Mouse (Mus musculus): ENCODE measurements around the gene Msmp. TPM values are rescaled to one million over a fixed set of nuclear protein-coding genes. Genes with fewer than 3 reads are reported as not detected.
"Not testable (repeated sequence)": the region's sequence is repeated elsewhere in the genome, so short reads cannot be mapped to it uniquely, and the experiment has no call there.

Msmp gene
- total RNA-seq, 4 experiments from 2014 or later, result not detected

DNA sequence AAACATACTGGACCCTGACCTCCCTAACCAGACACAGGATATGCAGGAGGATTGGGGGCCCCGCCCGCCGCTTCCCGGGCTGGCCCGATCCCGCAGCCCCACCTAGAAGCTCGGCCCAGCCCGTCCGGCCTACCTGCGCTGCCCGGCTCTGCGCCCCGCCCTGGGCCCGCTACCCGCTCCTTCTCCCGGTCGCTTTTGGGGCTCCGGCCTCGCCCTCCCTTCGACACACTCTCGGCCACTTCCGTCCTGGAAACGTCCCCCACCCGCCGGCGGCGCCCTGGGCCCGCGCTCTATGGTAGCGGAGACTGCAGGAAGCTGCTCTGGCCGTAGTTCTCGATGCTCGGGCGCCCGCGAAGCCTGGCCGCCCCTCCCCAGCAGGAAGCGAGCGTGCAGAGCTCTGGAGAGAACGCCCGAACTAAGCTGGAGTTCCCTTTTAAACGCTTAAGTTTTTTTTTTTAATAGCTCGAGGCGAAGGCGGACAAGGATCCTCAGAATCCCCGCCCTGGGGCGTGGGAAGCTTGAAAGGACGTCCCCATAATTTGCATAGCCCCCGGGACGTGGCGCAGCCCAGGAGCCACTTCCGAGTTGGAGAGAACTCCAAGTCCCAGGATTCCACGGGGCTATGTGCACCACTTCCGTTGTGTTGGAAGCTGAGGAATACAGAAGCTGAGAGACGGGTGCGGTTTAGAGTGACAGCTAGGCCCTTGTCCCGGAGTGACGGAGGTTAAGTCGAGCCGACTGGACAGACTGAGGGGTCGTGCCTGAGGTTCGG is 22.1 kb downstream of the Msmp start, which contains the start of the genes Creb3 and Tln1:
Gene Creb3 (plus strand): TSS at position 336 of the 772 bp plus-strand sequence.
Gene Tln1 (minus strand): TSS at position 695 of the 772 bp plus-strand sequence.
- DNase-seq (ENCODE audit: low spot score in 2 of 2), result peak; percentile 91

DNA sequence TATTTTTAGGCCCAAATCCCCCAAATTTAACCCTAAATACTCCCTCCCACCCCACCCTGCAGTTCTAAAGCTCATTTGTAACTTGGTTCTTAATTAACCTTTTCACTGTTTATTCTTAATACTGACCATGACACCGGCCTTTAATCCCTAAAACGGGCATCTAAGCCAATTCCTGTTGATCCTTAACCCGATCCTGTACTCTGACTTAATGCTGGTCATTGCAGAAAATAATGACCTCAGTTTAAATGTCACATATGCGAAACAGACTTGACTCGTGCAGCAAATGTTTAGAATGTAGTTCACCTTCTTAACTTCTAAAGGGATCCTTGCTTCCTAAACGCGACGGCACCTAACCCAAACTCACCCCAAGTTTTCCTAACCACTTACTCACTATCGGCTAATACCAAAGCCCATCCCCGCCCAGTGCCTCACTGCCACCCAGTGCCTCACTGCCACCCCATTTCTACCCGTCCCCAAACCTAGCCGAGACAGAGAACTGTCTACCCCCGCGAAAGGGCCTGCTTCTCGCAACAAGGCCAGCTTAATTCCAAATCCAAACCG is 22.8 kb downstream of the Msmp start:
- no peak for DNase-seq (ENCODE audit: low spot score in 2 of 2)

DNA sequence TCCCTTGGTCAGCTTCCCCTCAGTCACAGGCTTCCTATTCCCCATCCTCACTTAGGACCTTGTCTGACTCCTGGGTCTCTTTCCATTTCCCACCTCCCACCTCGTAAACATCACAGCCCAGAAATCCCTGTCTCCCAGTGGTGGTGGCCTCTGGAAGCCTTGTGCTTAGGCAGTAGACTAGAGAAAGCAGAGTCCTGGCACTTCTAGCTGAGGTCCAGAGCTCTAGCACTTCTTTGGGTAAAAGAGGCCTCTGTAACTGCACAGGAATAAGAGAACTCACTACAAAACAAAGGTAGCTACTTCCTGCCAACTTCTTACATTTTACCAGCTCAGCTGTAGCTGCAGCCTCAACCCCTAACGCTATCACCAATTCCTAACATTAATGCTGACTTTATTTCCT is 23.3 kb downstream of the Msmp start:
- DNase-seq (ENCODE audit: low spot score in 2 of 2), result no peak

DNA sequence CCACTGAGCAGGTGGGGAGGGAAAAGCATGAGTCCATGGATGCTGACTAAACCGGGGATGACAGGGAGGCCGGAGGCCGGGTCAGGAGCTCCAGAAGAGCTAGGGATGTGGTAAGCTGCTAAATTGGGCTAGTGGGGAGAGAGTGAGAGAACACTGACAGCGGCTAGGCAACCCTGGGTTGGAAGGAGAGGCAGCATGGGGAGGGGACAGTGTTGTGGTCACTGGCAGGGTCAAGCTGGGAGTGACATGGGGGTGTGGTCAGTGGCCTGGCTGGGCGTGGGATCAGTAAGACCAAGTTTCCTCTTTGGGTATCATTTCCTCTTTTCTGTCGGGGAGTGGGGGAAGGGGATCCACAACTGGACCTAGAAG is 24.1 kb downstream of the Msmp start:
- DNase-seq (ENCODE audit: low spot score in 2 of 2), result peak; percentile 27 to 32

DNA sequence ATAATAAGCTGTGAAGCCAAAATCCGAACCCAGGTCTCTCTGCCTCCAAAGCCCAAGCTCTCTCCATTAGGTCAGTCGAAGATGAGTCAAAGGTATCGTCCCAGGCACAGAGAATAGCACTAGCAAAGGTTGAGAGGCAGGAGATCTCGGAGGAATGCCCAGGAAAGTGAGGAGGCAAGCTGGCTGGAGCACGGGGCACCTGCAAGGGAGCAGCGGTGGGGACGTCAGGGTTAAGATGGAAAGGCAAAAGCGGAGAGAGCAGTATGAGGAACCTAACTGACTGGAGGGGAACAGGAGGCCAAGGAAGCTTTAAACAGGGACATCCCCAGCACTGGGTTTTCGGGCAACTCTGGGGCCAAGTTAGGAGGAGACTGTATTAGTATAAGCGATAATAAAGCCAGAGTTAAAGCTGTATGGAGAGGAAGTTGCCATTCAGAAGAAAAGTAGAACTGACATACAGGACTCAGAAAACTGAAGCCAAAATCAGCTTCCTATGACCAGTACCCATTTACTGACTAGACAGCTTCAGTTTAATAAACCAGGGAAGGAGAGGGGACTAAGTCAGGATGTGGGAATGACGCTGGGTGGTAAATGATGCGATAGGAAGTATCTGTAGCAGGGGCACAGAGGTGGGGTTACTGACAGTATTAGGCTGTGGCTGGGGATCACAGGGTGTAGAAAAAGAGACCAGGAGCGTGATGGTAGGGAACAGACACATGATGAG is 24.6 kb downstream of the Msmp start:
- DNase-seq (ENCODE audit: low spot score in 2 of 2), result no peak

DNA sequence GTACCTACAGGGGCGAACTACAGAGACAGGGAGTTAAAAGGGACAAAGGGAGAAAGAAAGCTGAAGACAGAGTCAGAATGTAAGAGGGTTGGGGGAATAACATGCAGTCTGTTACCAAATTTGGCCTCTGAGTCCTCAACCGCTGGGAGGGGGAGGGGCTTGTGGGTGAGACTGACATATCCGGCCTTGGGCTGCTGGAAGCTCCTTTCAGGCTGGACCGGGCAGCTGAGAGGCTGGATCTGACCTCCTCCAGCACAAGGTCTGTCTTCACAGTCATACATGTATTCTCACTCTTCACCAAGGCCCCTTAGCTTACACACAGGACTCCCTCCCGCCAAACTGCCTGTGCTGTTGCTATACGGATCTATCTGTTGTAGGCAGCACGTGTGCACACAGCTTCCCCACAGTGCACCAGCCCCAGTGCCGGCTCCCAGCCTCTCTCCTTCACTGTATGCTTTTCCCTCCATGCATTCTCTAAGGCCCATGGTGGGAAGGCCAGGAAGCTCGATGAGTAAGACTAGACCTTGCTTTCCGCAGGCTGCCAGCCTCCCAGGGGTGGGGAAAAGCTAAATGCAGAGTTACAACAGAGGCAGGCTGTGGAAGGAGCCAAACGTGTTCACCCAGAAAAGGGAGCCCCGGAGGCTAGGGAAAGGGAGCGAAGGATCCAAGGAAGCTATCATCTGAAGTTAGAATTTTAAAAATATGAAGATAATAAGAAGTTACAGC is 25.5 kb downstream of the Msmp start:
- peak in 1 of 2 experiments; percentile 24 for DNase-seq (ENCODE audit: low spot score in 2 of 2)

DNA sequence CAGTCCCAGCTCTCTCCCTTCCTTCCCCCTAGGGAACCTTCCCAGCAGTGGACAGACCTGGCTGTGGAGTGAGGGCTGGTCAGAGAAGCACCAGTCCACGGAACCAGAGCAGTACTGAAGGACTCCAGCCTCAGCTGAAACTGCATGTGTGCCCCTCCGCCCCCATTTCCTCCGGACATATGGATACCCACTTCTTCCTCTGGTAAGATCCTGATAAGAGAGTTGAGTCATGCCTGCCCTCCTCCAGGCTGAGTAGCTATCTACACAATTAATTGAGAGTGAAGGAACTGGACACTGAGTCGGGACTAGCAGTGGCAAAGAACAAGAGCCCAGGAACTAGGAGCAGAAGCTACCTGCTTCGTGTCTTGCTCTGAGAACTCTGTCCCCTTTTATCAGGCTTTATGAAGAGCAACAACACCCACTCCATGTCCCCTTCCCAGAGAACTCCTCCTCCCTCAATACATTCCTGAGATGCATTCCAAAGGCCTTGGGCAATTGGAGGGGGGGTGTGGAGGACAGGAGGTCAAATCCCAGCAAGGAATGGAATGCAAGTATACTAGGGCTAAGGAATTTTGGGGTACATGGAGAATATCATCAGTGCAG is 26.2 kb downstream of the Msmp start:
- no peak for DNase-seq (ENCODE audit: low spot score in 2 of 2)

DNA sequence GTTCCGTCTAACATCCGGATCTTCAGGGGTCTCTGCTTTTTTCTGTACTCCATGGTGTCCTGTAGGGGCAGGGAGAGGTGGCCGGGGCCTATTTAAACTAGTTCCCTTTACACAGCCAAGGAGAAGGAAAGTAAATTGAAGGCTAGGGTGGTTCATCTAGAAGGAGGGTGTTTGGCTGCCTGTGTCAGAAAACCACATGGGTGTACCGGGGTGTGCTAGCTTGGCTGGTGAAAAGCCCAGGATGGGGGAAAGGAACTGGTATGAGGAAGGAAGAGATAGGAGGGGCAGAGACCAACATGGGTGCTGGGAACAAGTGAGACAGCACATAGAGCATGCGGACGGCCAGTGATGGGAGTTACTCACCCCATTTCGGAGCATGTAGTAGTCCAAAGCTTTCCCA is 28.4 kb downstream of the Msmp start:
- no peak for DNase-seq (ENCODE audit: low spot score in 2 of 2)

DNA sequence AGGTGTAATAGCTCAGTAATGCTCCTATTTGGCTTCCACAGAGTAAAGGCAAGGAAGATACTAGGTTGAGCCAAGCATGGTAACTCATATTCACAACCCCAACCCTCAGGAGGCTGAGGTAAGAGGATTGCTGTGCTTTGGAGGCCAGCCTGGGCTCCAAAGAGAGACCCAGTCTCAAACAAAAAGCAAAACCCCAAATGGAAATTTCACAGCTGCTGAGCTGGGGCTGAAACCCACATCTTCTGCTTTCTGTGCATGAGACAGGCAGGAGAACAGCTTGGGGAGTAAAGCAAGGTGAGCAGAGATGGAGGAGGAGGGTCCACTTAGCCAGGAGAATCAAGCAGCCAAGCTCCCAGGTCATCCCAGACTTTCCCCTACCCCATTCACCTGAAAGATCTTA is 30.4 kb downstream of the Msmp start:
- DNase-seq (ENCODE audit: low spot score in 2 of 2), result no peak

DNA sequence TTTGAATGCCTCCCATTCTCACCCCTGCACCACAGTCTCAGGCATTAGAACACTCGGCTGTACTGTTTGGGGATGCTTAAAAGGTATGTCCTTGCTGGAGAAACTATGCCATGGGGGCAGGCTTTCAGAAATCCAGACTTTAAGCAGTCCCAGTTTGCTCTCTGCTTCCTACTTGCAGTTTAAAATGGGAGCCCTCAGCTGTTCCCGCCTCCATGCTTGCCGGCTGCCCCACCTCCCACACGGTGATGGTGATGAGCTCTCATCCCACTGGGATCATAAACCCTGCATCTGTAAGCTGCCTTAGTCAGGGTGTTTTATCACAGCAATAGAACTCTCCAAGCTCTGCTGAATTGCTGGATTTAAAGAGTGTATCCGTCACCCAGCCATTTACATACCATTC is 31.9 kb downstream of the Msmp start:
- no peak for DNase-seq (ENCODE audit: low spot score in 2 of 2)

DNA sequence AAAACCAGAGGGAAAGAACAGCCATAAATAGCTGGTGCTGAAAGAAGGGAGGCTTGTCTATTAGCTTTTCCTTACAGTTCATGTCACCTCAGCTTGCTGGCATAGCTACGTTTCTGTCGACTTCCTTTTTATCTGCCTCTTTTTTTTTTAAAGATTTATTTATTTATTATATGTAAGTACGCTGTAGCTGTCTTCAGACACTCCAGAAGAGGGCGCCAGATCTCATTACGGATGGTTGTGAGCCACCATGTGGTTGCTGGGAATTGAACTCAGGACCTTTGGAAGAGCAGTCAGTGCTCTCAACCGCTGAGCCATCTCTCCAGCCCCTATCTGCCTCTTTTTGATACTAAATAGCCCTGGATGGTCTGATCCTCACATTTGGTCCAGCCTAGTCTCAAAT is 32.4 kb downstream of the Msmp start:
- not testable (repeated sequence) for DNase-seq (ENCODE audit: low spot score in 2 of 2)

DNA sequence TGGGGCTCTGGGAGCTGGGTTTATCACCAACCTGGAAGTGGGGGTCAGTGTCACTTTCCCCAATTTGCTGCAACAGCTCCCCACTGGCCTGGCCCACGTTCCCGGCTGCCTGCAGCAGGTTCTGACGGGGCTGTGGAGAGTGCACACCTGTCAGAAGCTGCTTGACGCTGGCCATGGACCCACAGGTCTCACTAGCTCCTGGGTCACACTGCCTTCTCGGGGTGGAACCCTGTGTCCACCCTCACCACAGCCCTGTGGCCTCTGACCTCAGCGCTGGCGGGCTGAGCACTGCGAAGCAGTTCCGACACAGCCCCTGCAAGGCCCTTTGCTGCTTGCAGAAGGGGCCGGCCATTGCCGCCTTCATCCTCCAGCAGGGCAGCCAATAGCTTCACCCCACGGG is 35.2 kb downstream of the Msmp start:
- DNase-seq (ENCODE audit: low spot score in 2 of 2), result no peak

DNA sequence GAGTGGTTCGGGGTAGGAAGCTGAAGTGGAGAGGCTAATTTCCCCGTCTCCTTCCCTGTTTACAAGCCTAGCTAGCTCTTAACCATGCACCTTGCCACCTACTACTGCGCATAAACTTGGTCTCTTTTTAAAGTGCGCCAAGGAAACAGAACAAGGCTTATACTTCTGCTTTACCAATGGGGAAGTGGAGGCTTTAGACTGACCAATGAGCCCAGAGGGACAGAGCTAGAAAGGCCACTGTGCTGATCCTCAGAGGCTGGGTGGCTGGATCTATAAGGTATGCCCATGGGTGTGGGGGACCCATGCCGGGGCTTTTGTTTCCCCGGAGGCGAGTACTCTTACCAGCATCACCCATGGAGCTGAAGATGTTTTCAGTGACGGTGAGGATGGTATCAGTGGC is 37.1 kb downstream of the Msmp start:
- no peak for DNase-seq (ENCODE audit: low spot score in 2 of 2)

DNA sequence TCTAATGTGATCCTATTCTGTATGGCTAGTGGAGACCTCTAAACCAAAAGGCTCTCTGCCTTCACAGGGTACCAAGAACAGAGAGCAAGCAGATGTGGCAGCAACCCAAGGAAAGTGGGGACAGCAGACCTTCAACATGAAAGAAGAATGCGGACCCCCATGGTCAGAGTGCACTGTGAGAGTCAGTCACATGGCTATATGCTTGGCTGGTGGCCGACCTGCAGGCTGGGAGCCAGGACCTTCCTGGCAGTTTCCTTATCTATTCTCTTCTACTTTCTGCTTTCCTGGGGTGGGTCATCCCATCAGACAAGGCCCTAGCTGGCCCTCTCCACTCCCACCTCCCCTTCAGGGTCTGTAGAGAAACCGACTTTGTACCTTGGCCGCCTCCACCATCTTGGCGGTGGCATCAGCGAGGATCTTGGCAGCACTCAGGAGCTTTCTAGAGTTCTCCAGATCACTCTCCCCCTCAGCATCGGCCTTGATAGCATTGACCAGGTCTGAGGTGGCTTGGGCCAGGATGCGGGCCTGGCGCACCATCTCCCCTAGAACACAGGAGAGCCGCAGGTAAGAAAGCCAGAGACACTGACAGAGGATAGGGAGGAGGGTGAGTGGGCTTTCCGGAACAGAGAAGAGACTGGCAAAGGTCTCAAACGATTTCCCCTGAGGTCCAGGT is 37.8 kb downstream of the Msmp start:
- DNase-seq (ENCODE audit: low spot score in 2 of 2), result no peak

DNA sequence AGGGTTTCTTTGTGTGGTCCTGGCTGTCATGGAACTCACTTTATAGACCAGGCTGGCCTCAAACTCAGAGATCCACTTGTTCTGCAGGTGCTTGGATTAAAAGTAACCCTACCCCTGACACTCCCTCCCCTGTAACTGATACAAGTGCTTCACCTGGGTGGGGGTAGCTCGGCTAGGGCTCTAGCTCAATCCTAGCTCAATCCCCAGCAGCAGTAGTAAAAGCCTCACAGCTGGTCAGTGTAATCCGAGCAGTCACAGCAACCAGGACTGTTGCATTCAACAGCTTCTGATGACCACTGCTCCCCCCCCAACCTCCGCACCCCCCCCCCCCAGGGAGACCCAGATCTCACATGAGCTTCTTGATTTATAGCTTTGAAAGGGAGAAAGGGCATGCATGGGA is 42.2 kb downstream of the Msmp start:
- no peak for DNase-seq (ENCODE audit: low spot score in 2 of 2)

DNA sequence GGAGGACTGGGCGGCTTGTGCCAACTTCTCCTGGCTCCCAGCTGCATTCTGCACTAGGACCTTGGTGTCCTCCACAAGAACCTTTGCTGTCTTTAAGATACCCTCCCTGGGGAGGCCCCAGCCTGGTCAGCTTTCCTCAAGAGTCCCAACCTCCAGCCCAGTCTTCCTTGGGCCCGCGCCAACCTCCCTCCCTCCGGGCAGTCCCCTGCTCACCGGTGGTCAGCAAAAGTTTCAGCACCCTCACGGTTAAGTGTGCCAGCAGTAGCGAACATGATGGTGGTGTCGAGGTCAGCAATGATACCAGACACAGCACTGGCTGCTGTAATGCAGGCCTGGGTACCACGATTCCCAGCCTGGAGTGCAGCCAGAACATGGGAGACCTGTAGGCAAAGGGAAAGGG is 48.3 kb downstream of the Msmp start:
- DNase-seq (ENCODE audit: low spot score in 2 of 2), result no peak

DNA sequence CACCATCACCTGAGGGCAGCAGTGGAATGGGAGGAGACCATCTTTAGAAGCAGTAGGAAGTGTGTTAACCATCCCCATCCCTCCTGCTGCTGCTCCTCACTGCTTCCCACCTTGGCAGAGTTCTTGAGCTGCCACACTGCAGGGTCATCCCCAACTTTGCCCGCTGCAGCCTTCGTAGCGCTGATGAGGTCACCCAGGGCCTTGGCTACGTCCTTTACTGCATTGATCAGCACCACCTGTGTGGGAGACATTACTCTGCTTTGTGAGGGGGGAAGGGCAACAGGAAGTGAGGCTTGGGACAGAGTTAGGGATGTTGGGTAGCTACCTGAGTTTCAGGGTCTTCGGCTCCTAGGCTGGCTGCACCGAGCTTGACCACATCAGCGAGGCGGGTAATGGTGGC is 48.7 kb downstream of the Msmp start:
- no peak for DNase-seq (ENCODE audit: low spot score in 2 of 2)

DNA sequence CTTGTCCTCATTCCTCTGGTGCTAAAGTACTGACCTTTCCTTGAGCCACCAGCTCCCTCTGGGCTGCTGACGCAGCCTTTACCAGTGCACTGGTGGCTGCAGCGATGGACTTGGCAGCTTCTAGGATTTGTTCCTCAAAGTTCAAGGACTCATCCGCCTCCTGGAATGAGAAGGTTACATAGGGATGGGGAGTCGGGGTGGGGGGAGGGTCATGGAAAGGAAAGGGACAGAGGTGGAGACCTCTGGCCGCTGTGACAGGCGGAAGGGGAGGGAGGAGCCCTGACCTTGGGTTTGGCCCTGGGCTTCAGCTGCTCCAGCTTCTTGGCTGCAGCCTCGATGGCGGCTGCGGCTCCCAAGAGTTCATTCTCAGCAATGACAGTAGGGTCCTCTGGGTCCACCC is 51.0 kb downstream of the Msmp start:
- DNase-seq (ENCODE audit: low spot score in 2 of 2), result no peak

Data from gastrocnemius, adult 8-10 months (tissue).